Mouse (Mus musculus) cortical plate, adult 2 months (tissue): ENCODE measurements around the gene Dnajb13.

Source experiments
- CTCF ChIP-seq: fragments of 200-500 bp; IDR thresholded peaks from 2 replicates; pipeline ENCODE4 v1.5.1; 2011; ENCODE audit warnings: mild to moderate bottlenecking, control low read depth, low read length; ENCODE audit not compliant: insufficient read depth; ENCODE audit errors: extremely low read depth
- POLR2A ChIP-seq: fragments of 200-500 bp; IDR thresholded peaks from 2 replicates; pipeline ENCODE4 v1.6.1; 2011; ENCODE audit warnings: mild to moderate bottlenecking, low read length, control low read depth; ENCODE audit not compliant: insufficient read depth; ENCODE audit errors: extremely low read depth

DNA sequence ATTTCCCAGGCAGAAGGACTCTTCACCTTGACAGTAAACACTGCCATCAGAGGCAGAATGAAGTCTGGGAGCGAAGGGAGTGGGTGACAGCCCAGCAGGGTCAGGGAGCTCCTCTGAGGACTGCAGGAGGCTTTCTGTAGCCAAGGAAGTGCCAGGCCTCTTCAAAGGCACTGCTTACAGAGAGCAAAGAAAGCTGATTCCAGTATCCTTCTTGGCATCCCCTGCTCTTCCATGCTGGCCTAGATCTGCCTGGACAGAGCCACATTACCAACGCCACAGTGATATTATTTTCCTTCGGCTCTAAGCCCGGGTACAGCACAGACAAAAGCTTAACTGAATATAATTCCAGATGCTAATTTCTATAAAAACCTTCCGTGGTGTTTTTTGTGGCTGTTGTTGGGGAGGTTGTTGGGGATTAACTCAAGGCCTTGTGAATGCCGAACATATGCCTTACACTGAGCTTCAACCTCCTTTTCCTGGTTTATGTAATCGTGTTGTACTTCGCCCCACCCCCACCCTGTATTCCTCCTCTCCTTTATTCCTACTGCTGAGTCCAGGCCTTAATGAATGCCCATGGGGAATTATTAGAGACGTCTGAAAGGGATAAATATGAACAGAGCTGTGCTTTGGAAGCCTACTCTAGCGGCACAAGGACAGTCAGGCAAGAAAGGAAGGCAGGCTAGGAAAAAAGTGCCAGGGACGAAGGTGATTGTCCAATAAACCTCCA, 47.3 kb upstream of the Dnajb13 start:
- TF ChIP-seq POLR2A (no peak), CTCF (no peak)
